Mouse (Mus musculus) E14TG2a.4 (cell line): Measurements from ENCODE around the gene 4930407I10Rik.
A peak's percentile ranks its signal among the peaks of the same experiment; 100 is the strongest.

ENCODE experiments used
- CTCF ChIP-seq: conservative IDR thresholded peaks from 2 replicates; pipeline ENCODE4 v1.5.1; 2014; ENCODE audit warnings: low read length
- NANOG ChIP-seq: IDR thresholded peaks from 2 replicates; pipeline ENCODE4 v1.6.1; 2014; ENCODE audit warnings: borderline replicate concordance, low read length, mixed read lengths
- POU5F1 ChIP-seq: IDR thresholded peaks from 2 replicates; pipeline ENCODE4 v1.6.1; 2014; ENCODE audit warnings: low read length, borderline replicate concordance

DNA sequence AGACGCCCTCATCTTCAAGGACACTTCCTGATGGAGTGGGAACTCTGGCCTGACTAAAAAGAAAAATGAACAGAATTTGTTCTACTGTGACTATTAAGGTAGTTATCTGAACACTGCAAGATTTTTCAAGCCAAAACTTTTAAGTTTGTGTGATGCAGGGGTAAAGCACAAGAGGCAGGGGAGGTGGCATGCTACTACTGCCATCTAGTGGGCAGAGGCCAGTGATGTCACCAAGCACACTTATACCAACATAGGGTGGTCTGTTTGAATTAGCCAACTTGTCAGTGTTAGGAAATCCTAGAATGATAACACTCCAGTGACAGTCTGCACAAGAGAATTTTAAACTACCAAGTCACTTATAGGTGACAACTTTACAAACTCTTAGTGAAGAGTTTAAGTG lies 18.3 kb upstream of the 4930407I10Rik start:
- TF ChIP-seq NANOG (no peak), POU5F1 (no peak), CTCF (peak; percentile 81)
